Mouse (Mus musculus) MEL (cell line): ENCODE results near the gene Kmt2d. TPM values are rescaled to one million over a fixed set of nuclear protein-coding genes. Genes with fewer than 3 reads are reported as not detected.

Experiments used
- DNase-seq: peaks from one replicate; pipeline ENCODE4 v3.0.0; 2011; ENCODE audit warnings: low read depth, low spot score
- H3K27ac ChIP-seq: 2 replicates; pipeline ENCODE4 v1.5.1; 2012; ENCODE audit warnings: low read depth, mild to moderate bottlenecking, control low read depth, low read length, moderate library complexity; ENCODE audit not compliant: control insufficient read depth
- H3K27me3 ChIP-seq, 2 experiments: fragments of 150-350 bp in 1 of 2; sonication (generic) in 1 of 2; 2 replicates each; pipeline ENCODE4 v1.6.1; 2012; ENCODE audit warnings: low read length in 2 of 2, mild to moderate bottlenecking in 2 of 2, improper control_type of control experiment in 1 of 2, moderate library complexity in 1 of 2; ENCODE audit not compliant: insufficient read depth in 2 of 2, control insufficient read depth in 1 of 2
- H3K36me3 ChIP-seq, 2 experiments: 2 replicates each; pipeline ENCODE4 v1.6.1; 2012 to 2014; ENCODE audit warnings: low read length in 2 of 2, improper control_type of control experiment in 1 of 2, inconsistent platforms in 1 of 2, mild to moderate bottlenecking in 1 of 2; ENCODE audit not compliant: insufficient read depth in 2 of 2, control insufficient read depth in 1 of 2
- H3K4me1 ChIP-seq, 2 experiments: fragments of 150-350 bp in 1 of 2; sonication (generic) in 1 of 2; 2 replicates each; pipeline ENCODE4 v1.6.1; 2012; ENCODE audit warnings: low read length in 2 of 2, improper control_type of control experiment in 1 of 2, mild to moderate bottlenecking in 1 of 2; ENCODE audit not compliant: insufficient read depth in 2 of 2, control insufficient read depth in 1 of 2
- H3K4me3 ChIP-seq, 2 experiments: fragments of 150-350 bp in 1 of 2; sonication (generic) in 1 of 2; 2 replicates each; pipeline ENCODE4 v1.5.1; 2012; ENCODE audit warnings: low read depth in 2 of 2, low read length in 2 of 2, mild to moderate bottlenecking in 2 of 2, moderate library complexity in 2 of 2, control low read depth in 1 of 2, improper control_type of control experiment in 1 of 2; ENCODE audit not compliant: control insufficient read depth in 1 of 2, insufficient read depth in 1 of 2
- H3K79me2 ChIP-seq: 2 replicates; pipeline ENCODE4 v1.6.1; 2012; ENCODE audit warnings: mild to moderate bottlenecking, low read length, moderate library complexity; ENCODE audit not compliant: control insufficient read depth, poor library complexity, insufficient read depth
- H3K9ac ChIP-seq: 2 replicates; pipeline ENCODE4 v1.6.1; 2012; ENCODE audit warnings: low read depth, mild to moderate bottlenecking, control low read depth, low read length, moderate library complexity; ENCODE audit not compliant: control insufficient read depth, poor library complexity, severe bottlenecking
- H3K9me3 ChIP-seq: fragments of 150-350 bp; sonication (generic); replicated peaks from 2 replicates; pipeline ENCODE4 v1.6.1; 2012; ENCODE audit warnings: mild to moderate bottlenecking, low read length, improper control_type of control experiment, moderate library complexity; ENCODE audit not compliant: insufficient read depth
- BHLHE40 ChIP-seq: IDR thresholded peaks from 2 replicates; pipeline ENCODE4 v1.6.1; 2012; ENCODE audit warnings: low read depth, mild to moderate bottlenecking, inconsistent platforms, low read length, improper control_type of control experiment, borderline replicate concordance
- CHD2 ChIP-seq: IDR thresholded peaks from 2 replicates; pipeline ENCODE4 v1.6.1; 2011; ENCODE audit warnings: low read length, improper control_type of control experiment
- E2F4 ChIP-seq: IDR thresholded peaks from 2 replicates; pipeline ENCODE4 v1.6.1; 2011; ENCODE audit warnings: low read depth, low read length, improper control_type of control experiment, borderline replicate concordance
- ELF1 ChIP-seq: IDR thresholded peaks from 2 replicates; pipeline ENCODE4 v1.6.1; 2014; ENCODE audit warnings: low read depth, mild to moderate bottlenecking, inconsistent platforms, low read length, improper control_type of control experiment, moderate library complexity
- ETS1 ChIP-seq: IDR thresholded peaks from 2 replicates; pipeline ENCODE4 v1.6.1; 2012; ENCODE audit warnings: low read depth, mild to moderate bottlenecking, inconsistent platforms, low read length, improper control_type of control experiment, moderate library complexity
- GATA1 ChIP-seq: IDR thresholded peaks from 2 replicates; pipeline ENCODE4 v1.6.1; 2011; ENCODE audit warnings: low read depth, low read length, improper control_type of control experiment
- HCFC1 ChIP-seq: IDR thresholded peaks from 2 replicates; pipeline ENCODE4 v1.6.1; 2012; ENCODE audit warnings: low read depth, mild to moderate bottlenecking, inconsistent platforms, low read length, improper control_type of control experiment, moderate library complexity
- KAT2A ChIP-seq: conservative IDR thresholded peaks from 2 replicates; pipeline ENCODE4 v1.6.1; 2012; ENCODE audit warnings: low read depth, low read length, improper control_type of control experiment, inconsistent platforms
- MAFK ChIP-seq: IDR thresholded peaks from 2 replicates; pipeline ENCODE4 v1.6.1; 2011; ENCODE audit warnings: low read depth, mild to moderate bottlenecking, low read length, improper control_type of control experiment, borderline replicate concordance
- MEF2A ChIP-seq: IDR thresholded peaks from 2 replicates; pipeline ENCODE4 v1.6.1; 2014; ENCODE audit warnings: low read depth, mild to moderate bottlenecking, inconsistent platforms, low read length, improper control_type of control experiment; ENCODE audit not compliant: poor library complexity, insufficient replicate concordance, severe bottlenecking; ENCODE audit errors: extremely low read depth
- MXI1 ChIP-seq: IDR thresholded peaks from 2 replicates; pipeline ENCODE4 v1.6.1; 2011; ENCODE audit warnings: mild to moderate bottlenecking, low read depth, low read length, improper control_type of control experiment
- MYC ChIP-seq: IDR thresholded peaks from 2 replicates; pipeline ENCODE4 v1.6.1; 2011; ENCODE audit warnings: low read depth, mild to moderate bottlenecking, low read length, improper control_type of control experiment, moderate library complexity
- NELFE ChIP-seq: IDR thresholded peaks from 2 replicates; pipeline ENCODE4 v1.6.1; 2011; ENCODE audit warnings: low read depth, low read length, improper control_type of control experiment
- NRF1 ChIP-seq: IDR thresholded peaks from 2 replicates; pipeline ENCODE4 v1.6.1; 2014; ENCODE audit warnings: low read depth, mild to moderate bottlenecking, inconsistent platforms, low read length, improper control_type of control experiment, moderate library complexity; ENCODE audit not compliant: poor library complexity, insufficient read depth, severe bottlenecking
- POLR2A ChIP-seq, 2 experiments: IDR thresholded peaks; 2 replicates each; pipeline ENCODE4 v1.6.1; 2011 to 2012; ENCODE audit warnings: low read length in 2 of 2, mild to moderate bottlenecking in 2 of 2, control low read depth in 1 of 2, improper control_type of control experiment in 1 of 2, low read depth in 1 of 2, moderate library complexity in 1 of 2; ENCODE audit not compliant: control insufficient read depth in 1 of 2, insufficient read depth in 1 of 2, poor library complexity in 1 of 2
- POLR2AphosphoS5 ChIP-seq: IDR thresholded peaks from 2 replicates; pipeline ENCODE4 v1.6.1; 2012; ENCODE audit warnings: low read depth, borderline replicate concordance, mild to moderate bottlenecking, inconsistent platforms, low read length, moderate library complexity, mixed read lengths
- RAD21 ChIP-seq: IDR thresholded peaks from 2 replicates; pipeline ENCODE4 v1.6.1; 2011; ENCODE audit warnings: mild to moderate bottlenecking, low read depth, low read length, improper control_type of control experiment
- RCOR1 ChIP-seq: IDR thresholded peaks from 2 replicates; pipeline ENCODE4 v1.6.1; 2012; ENCODE audit warnings: low read depth, mild to moderate bottlenecking, inconsistent platforms, low read length, improper control_type of control experiment
- SIN3A ChIP-seq: IDR thresholded peaks from 2 replicates; pipeline ENCODE4 v1.6.1; 2012; ENCODE audit warnings: low read length, improper control_type of control experiment, inconsistent platforms
- TAL1 ChIP-seq: IDR thresholded peaks from 2 replicates; pipeline ENCODE4 v1.6.1; 2012; ENCODE audit warnings: mild to moderate bottlenecking, inconsistent platforms, low read length, moderate library complexity, mixed read lengths
- TBP ChIP-seq: IDR thresholded peaks from 2 replicates; pipeline ENCODE4 v1.8.0; 2011; ENCODE audit warnings: low read depth, low read length, improper control_type of control experiment
- TCF12 ChIP-seq: IDR thresholded peaks from 2 replicates; pipeline ENCODE4 v1.6.1; 2014; ENCODE audit warnings: low read depth, mild to moderate bottlenecking, inconsistent platforms, low read length, improper control_type of control experiment, moderate library complexity
- UBTF ChIP-seq: IDR thresholded peaks from 2 replicates; pipeline ENCODE4 v1.6.1; 2012; ENCODE audit warnings: low read depth, mild to moderate bottlenecking, inconsistent platforms, low read length, improper control_type of control experiment, moderate library complexity, borderline replicate concordance; ENCODE audit not compliant: insufficient read depth
- USF2 ChIP-seq, 2 experiments: IDR thresholded peaks; 2 replicates each; pipeline ENCODE4 v1.6.1; 2011 to 2012; ENCODE audit warnings: improper control_type of control experiment in 2 of 2, low read length in 2 of 2, borderline replicate concordance in 1 of 2, inconsistent platforms in 1 of 2, low read depth in 1 of 2, mild to moderate bottlenecking in 1 of 2; ENCODE audit not compliant: insufficient read depth in 1 of 2
- ZC3H11A ChIP-seq: IDR thresholded peaks from 2 replicates; pipeline ENCODE4 v1.6.1; 2012; ENCODE audit warnings: low read depth, mild to moderate bottlenecking, inconsistent platforms, low read length, improper control_type of control experiment
- ZKSCAN1 ChIP-seq: IDR thresholded peaks from 2 replicates; pipeline ENCODE4 v1.6.1; 2012; ENCODE audit warnings: low read depth, mild to moderate bottlenecking, inconsistent platforms, low read length, improper control_type of control experiment, moderate library complexity
- ZMIZ1 ChIP-seq: IDR thresholded peaks from 2 replicates; pipeline ENCODE4 v1.6.1; 2012; ENCODE audit warnings: low read depth, mild to moderate bottlenecking, inconsistent platforms, low read length, improper control_type of control experiment, moderate library complexity
- polyA plus RNA-seq, 2 experiments: library from polyadenylated mRNA; stranded (reverse) in 1 of 2; unstranded in 1 of 2; fragments of >175 nt in 1 of 2; fragments of >200 nt in 1 of 2; gene quantifications; 2 replicates each; pipeline versions ENCODE4 v1.2.1 to v1.2.4; 2012; ENCODE audit warnings: low replicate concordance in 2 of 2, low read depth in 1 of 2; ENCODE audit not compliant: insufficient read length in 2 of 2, insufficient read depth in 1 of 2, missing spikeins in 1 of 2
- total RNA-seq: library from RNA; depleted of rRNA; stranded (reverse); fragments of 300-350 nt; gene quantifications from 2 replicates; pipeline ENCODE4 v1.2.3, GENCODE M21; 2012

Gene Kmt2d
- total and polyA plus RNA-seq, 3 experiments, result 12.5 to 47.7 (median 42.0) TPM

DNA sequence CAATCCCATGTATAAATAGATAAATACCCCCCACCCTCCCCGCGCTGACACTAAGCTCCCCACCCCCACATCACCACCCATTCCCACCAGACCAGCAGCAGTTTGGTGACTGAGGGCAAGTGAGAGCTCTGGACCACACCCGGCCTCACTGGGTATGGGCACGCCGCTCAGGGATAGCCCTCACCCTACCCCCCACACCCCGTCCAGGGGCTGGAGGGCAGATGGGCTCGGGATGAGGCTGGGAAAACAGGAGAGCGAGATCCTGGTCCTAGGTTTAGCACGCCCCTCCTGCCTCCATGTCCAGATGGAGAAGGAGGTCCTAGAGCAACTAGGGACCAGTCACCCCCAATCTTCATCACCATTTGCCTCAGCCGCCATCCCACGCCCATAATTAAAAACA is 37.7 kb downstream of the Kmt2d start:
- Histone ChIP-seq H3K36me3 (peaks cover 9 to 22% of the 10 kb centered on the region in 2 experiments), H3K4me1 (peaks cover 15 to 18% of the 10 kb centered on the region in 2 experiments), H3K4me3 (no peak overlapping the region), H3K9ac (no peak overlapping the region), H3K9me3 (no peaks in the 10 kb centered on the region), H3K27me3 (no peaks in the 10 kb centered on the region), H3K27ac (no peak overlapping the region; the same call in 1 of the 2 replicates), H3K79me2 (peaks cover 20% of the 10 kb centered on the region)
- TF ChIP-seq BHLHE40 (no peak), MAFK (no peak), ZC3H11A (no peak), ZKSCAN1 (no peak), MXI1 (no peak), TCF12 (no peak)
- TF ChIP-seq, all 39 proteins: peak for 0
- no peak for DNase-seq

DNA sequence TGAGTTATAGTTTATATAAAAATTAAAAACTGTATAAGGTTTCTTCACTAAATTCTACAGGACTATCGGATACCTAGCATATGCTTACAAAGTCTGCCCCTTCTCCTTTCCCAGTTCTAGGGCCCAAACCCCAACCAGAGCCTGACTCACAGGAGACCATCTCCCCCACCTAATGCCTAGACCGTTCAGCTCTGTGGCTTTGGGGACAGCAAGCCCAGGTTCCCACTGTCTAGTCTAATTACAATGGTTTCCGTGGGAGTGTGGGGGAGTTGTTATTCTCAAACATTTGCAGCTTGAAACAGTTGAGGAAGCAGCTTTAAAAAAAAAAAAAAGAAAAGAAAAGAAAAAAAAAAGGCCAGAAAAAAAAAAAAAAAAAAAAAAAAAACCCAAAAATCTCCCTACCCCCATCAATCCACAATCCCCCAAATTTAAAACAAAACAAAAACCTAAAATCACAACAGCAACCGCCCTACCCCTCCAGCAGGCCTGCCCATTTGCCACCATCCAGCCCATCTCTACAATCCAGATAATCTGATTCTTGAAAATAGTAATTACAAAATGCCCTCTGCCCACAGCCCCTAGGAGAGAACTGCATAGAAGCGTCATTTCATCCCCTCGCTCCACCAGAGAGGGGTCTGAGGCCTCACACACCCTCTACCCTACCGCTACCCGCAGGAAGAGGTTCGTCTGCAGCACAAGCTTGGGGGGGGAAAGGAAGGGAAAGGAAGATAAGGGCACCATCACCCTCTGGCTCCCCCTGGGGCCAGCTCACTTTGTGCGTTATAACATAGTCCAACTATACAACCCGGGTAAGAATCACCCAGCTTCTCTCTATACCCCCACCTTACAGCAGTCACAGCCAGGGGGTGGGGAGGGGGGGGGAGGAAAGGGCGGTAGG is 38.6 kb downstream of the Kmt2d start:
- Histone ChIP-seq H3K27me3 (no peaks in the 10 kb centered on the region), H3K4me1 (peaks cover 15 to 25% of the 10 kb centered on the region in 2 experiments), H3K36me3 (peaks cover 3 to 25% of the 10 kb centered on the region in 2 experiments; a peak in 3 of 4 replicates), H3K9ac (peak overlapping the region; percentile 75), H3K79me2 (peaks cover 27% of the 10 kb centered on the region), H3K9me3 (no peaks in the 10 kb centered on the region), H3K4me3 (peak overlapping the region; percentile 41 to 62), H3K27ac (peak overlapping the region; percentile 97)
- peak; percentile 93 for DNase-seq
- 0 out of 2 replicates have a peak, but pooled peaks have one; percentile 55 for TF ChIP-seq ETS1
- no peak for TF ChIP-seq RAD21
- peak; percentile 62 for TF ChIP-seq MXI1
- TF ChIP-seq ZMIZ1, result no peak
- peak; percentile 48; the same call in 1 of the 2 replicates for TF ChIP-seq NELFE
- TF ChIP-seq SIN3A, result peak; percentile 74
- no peak for TF ChIP-seq NRF1
- 0 out of 2 replicates have a peak, but pooled peaks have one; percentile 47 for TF ChIP-seq KAT2A
- no peak for TF ChIP-seq TBP
- 0 out of 2 replicates have a peak, but pooled peaks have one; percentile 47 for TF ChIP-seq MYC
- peak; percentile 70 for TF ChIP-seq HCFC1
- TF ChIP-seq UBTF, result no peak
- no peak for TF ChIP-seq ZKSCAN1
- TF ChIP-seq POLR2A (IDR thresholded peaks at IDR 0.05; ENCODE audit: control insufficient read depth in 1 of 2, insufficient read depth in 1 of 2, low read depth in 1 of 2, low read length in 2 of 2, poor library complexity in 1 of 2), result peak; percentile 37 to 55; a peak in 1 of 4 replicates
- peak; percentile 90 for TF ChIP-seq GATA1
- TF ChIP-seq CHD2, result no peak
- TF ChIP-seq POLR2AphosphoS5, result no peak
- no peak for TF ChIP-seq MEF2A
- 0 out of 2 replicates have a peak, but pooled peaks have one; percentile 35 for TF ChIP-seq E2F4
- peak; percentile 52; the same call in 1 of the 2 replicates for TF ChIP-seq TAL1
- TF ChIP-seq ELF1, result peak; percentile 60
- 0 out of 2 replicates have a peak, but pooled peaks have one; percentile 18 for TF ChIP-seq RCOR1
- no peak for TF ChIP-seq MAFK
- no peak for TF ChIP-seq USF2 (IDR thresholded peaks at IDR 0.05; ENCODE audit: borderline replicate concordance in 1 of 2, insufficient read depth in 1 of 2, low read depth in 1 of 2, low read length in 2 of 2)
